ENCODE assay signal across 34 mouse cellular contexts in the genomic region with DNA sequence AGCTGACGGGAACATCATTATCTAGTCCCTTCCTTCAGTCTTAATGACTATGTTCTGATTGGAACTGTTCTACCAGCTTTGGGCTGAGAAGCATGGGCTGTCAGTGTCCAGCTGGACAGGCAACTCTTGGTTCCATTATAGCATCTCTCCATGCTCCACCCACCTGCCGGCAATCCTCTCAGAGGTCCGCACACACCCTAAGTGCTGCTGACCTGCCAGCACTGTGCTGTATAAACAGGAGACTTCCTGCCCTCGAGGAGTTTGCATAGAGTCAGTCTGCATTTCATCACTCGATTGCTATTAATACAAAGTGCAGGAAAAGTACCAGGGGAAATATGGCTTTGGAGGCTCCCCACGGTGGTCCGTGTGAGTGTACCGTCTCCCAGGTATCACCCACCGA. TPM values are rescaled to one million over a fixed set of nuclear protein-coding genes. Genes with fewer than 3 reads are reported as not detected.
DNase-seq lines count a peak whose midpoint lies in the region; ATAC-seq and TF ChIP-seq lines count a peak whose summit lies in the region.
"Had no signal": no experiment of that assay in that cellular context is flagged by ENCODE, and none has a peak within 500 bp of the region (broad histone marks: within the 10 kb centered on the region; RNA-seq: fewer than 3 reads in every experiment).

No protein-coding gene starts in this region.

- TF ChIP-seq EP300 in lung, postnatal 0 days (IDR thresholded peaks at IDR 0.05) = no peak
- TF ChIP-seq EP300 in liver, postnatal 0 days (IDR thresholded peaks at IDR 0.05; ENCODE audit: low read depth) = no peak

- H3K4me2 ChIP-seq in lung, postnatal 0 days (replicated peaks; ENCODE audit: low read depth, low read length) = no peak overlapping the region
- H3K4me2 ChIP-seq in liver, postnatal 0 days (ENCODE audit: low read depth, low read length) = no peak overlapping the region
- H3K4me2 ChIP-seq: embryonic facial prominence, embryonic 15.5 days; forebrain, embryonic 13.5 days; heart, embryonic 12.5 days; hindbrain, embryonic 15.5 days; liver, embryonic 12.5 days; lung, embryonic 15.5 days; midbrain, embryonic 15.5 days had no signal

- H3K9me3 ChIP-seq in lung, postnatal 0 days (ENCODE audit: low read length) = no peaks in the 10 kb centered on the region
- H3K9me3 ChIP-seq in embryonic facial prominence, embryonic 10.5 days = no peaks in the 10 kb centered on the region
- no peaks in the 10 kb centered on the region for H3K9me3 ChIP-seq in liver, postnatal 0 days (ENCODE audit: low read length)
- H3K9me3 ChIP-seq: embryonic facial prominence, embryonic 15.5 days; forebrain, embryonic 13.5 days; heart, embryonic 12.5 days; hindbrain, embryonic 15.5 days; liver, embryonic 12.5 days; lung, embryonic 15.5 days; midbrain, embryonic 10.5 days; midbrain, embryonic 15.5 days had no signal

- H3K27me3 ChIP-seq in lung, postnatal 0 days (replicated peaks; ENCODE audit: insufficient read depth, low read length) = peaks cover 19% of the 10 kb centered on the region; the same call in 1 of the 2 replicates
- peaks cover 62% of the 10 kb centered on the region for H3K27me3 ChIP-seq in embryonic facial prominence, embryonic 10.5 days (replicated peaks; ENCODE audit: low read depth, poor library complexity, severe bottlenecking)
- H3K27me3 ChIP-seq in liver, postnatal 0 days (ENCODE audit: insufficient read depth, low read length) = peaks cover 30% of the 10 kb centered on the region
- H3K27me3 ChIP-seq: midbrain, embryonic 15.5 days had no signal

- ATAC-seq in lung, postnatal 0 days = no peak
- no peak for ATAC-seq in liver, postnatal 0 days
- ATAC-seq: forebrain, embryonic 13.5 days; inflammation-experienced regulatory T-cells, adult 6 months; liver, embryonic 12.5 days; midbrain, embryonic 15.5 days had no signal

- H3K27ac ChIP-seq in layer of hippocampus, adult 2 months = peak overlapping the region; percentile 61; the same call in 1 of the 2 replicates
- H3K27ac ChIP-seq in lung, postnatal 0 days (ENCODE audit: low read length) = no peak overlapping the region
- H3K27ac ChIP-seq in embryonic facial prominence, embryonic 10.5 days (replicated peaks) = no peak overlapping the region
- H3K27ac ChIP-seq in liver, postnatal 0 days (ENCODE audit: low read depth) = no peak overlapping the region
- H3K27ac ChIP-seq: embryonic facial prominence, embryonic 15.5 days; forebrain, embryonic 13.5 days; liver, embryonic 12.5 days; lung, embryonic 15.5 days; midbrain, embryonic 10.5 days; midbrain, embryonic 15.5 days had no signal

- TF ChIP-seq CTCF in layer of hippocampus, adult 2 months (conservative IDR thresholded peaks at IDR 0.05) = no peak
- no peak for TF ChIP-seq CTCF in lung, postnatal 0 days (IDR thresholded peaks at IDR 0.05)
- no peak for TF ChIP-seq CTCF in liver, postnatal 0 days (IDR thresholded peaks at IDR 0.05; ENCODE audit: low read depth)

- no peaks in the 10 kb centered on the region for H3K4me1 ChIP-seq in lung, postnatal 0 days (ENCODE audit: insufficient read depth, low read depth, low read length)
- peaks cover 9% of the 10 kb centered on the region; the same call in 1 of the 2 replicates for H3K4me1 ChIP-seq in embryonic facial prominence, embryonic 10.5 days
- peaks cover 3% of the 10 kb centered on the region; the same call in 1 of the 2 replicates for H3K4me1 ChIP-seq in liver, postnatal 0 days (ENCODE audit: insufficient read depth)

- H3K36me3 ChIP-seq in lung, postnatal 0 days (ENCODE audit: insufficient read depth, low read length) = no peaks in the 10 kb centered on the region
- no peaks in the 10 kb centered on the region for H3K36me3 ChIP-seq in embryonic facial prominence, embryonic 10.5 days (replicated peaks)
- no peaks in the 10 kb centered on the region for H3K36me3 ChIP-seq in liver, postnatal 0 days (replicated peaks; ENCODE audit: insufficient read depth, low read length)
- H3K36me3 ChIP-seq: embryonic facial prominence, embryonic 15.5 days; heart, embryonic 12.5 days; hindbrain, embryonic 15.5 days; liver, embryonic 12.5 days; lung, embryonic 15.5 days; midbrain, embryonic 10.5 days; midbrain, embryonic 15.5 days had no signal

- H3K9ac ChIP-seq in lung, postnatal 0 days (replicated peaks; ENCODE audit: low read depth) = no peak overlapping the region
- H3K9ac ChIP-seq in liver, postnatal 0 days (replicated peaks) = no peak overlapping the region
- H3K9ac ChIP-seq: embryonic facial prominence, embryonic 15.5 days; forebrain, embryonic 13.5 days; heart, embryonic 12.5 days; hindbrain, embryonic 15.5 days; liver, embryonic 12.5 days; lung, embryonic 15.5 days; midbrain, embryonic 15.5 days had no signal

- 37% methylated on average over 9 of the region's 9 CpGs for WGBS in lung, postnatal 0 days
- WGBS in embryonic facial prominence, embryonic 10.5 days = 80% methylated on average over 9 of the region's 9 CpGs
- WGBS in liver, postnatal 0 days (ENCODE audit: insufficient replicate concordance) = 60% methylated on average over 9 of the region's 9 CpGs

- no peak overlapping the region for H3K4me3 ChIP-seq in layer of hippocampus, adult 2 months
- H3K4me3 ChIP-seq in lung, postnatal 0 days (ENCODE audit: low read depth, low read length) = no peak overlapping the region
- no peak overlapping the region for H3K4me3 ChIP-seq in embryonic facial prominence, embryonic 10.5 days
- H3K4me3 ChIP-seq in liver, postnatal 0 days (ENCODE audit: low read depth, low read length) = no peak overlapping the region
- H3K4me3 ChIP-seq: embryonic facial prominence, embryonic 15.5 days; forebrain, embryonic 13.5 days; heart, embryonic 12.5 days; hindbrain, embryonic 15.5 days; liver, embryonic 12.5 days; lung, embryonic 15.5 days; midbrain, embryonic 10.5 days; midbrain, embryonic 15.5 days had no signal

- DNase-seq in layer of hippocampus, adult 2 months (ENCODE audit: low spot score in 2 of 2) = no peak
- DNase-seq in layer of hippocampus, adult 9-11 months = no peak
- peak; percentile 29 for DNase-seq in lung, postnatal 0 days (ENCODE audit: low spot score)
- DNase-seq in lung, postnatal 10 days = no peak
- DNase-seq in embryonic facial prominence, embryonic 10.5 days (ENCODE audit: low spot score) = peak; percentile 5
- DNase-seq in lung, postnatal 36 days = peak; percentile 58
- no peak for DNase-seq in liver, postnatal 0 days
- DNase-seq: adrenal gland, postnatal 25 days; B cell, adult 2 months; cerebellum, adult 11-12 months; cerebellum, postnatal 10 days; gastrocnemius, postnatal 14 days; kidney, adult 2 months; kidney, postnatal 36 days; layer of hippocampus, postnatal 36 days; thymus, postnatal 14 days had no signal

RNA-seq across cellular contexts. Expression of a gene that starts 4.3 kb away (rescaled TPM):
- total RNA-seq in layer of hippocampus, adult 2 months (2021) = 100 to 1,000 TPM; 154 to 155 TPM
- polyA plus RNA-seq in lung, postnatal 0 days (2015; fragmentation: Nextera tagmentation; extraction: Ambion mirVana) = 0.29 and 0.31 TPM in 2 replicates
- polyA plus RNA-seq in embryonic facial prominence, embryonic 10.5 days (2016; fragmentation: Nextera tagmentation; extraction: Ambion mirVana) = 0.44 and 1.2 TPM in 2 replicates
- polyA plus RNA-seq in liver, postnatal 0 days (2015; fragmentation: Nextera tagmentation; extraction: Ambion mirVana) = 0.11 and 0.12 TPM in 2 replicates
- total RNA-seq: hematopoietic stem cell, adult 5-6 weeks had no signal
- polyA plus RNA-seq: inflammation-experienced regulatory T-cells, adult 6 months had no signal

RNA-seq across cellular contexts. Expression of a gene that starts 28.9 kb away (rescaled TPM):
- 100 to 1,000 TPM; 187 to 211 TPM for total RNA-seq in layer of hippocampus, adult 2 months (2021)
- 5.7 and 6.2 TPM in 2 replicates for polyA plus RNA-seq in lung, postnatal 0 days (2015; fragmentation: Nextera tagmentation; extraction: Ambion mirVana)
- polyA plus RNA-seq in embryonic facial prominence, embryonic 10.5 days (2016; fragmentation: Nextera tagmentation; extraction: Ambion mirVana) = 10.3 and 10.9 TPM in 2 replicates
- polyA plus RNA-seq in liver, postnatal 0 days (2015; fragmentation: Nextera tagmentation; extraction: Ambion mirVana) = 0.73 and 1.0 TPM in 2 replicates

RNA-seq across cellular contexts. Expression of a gene that starts 46.7 kb away (rescaled TPM):
- under 1 TPM; 0.42 to 0.51 TPM for total RNA-seq in layer of hippocampus, adult 2 months (2021)
- polyA plus RNA-seq in lung, postnatal 0 days (2015; fragmentation: Nextera tagmentation; extraction: Ambion mirVana) = not detected in 2 replicates
- polyA plus RNA-seq in embryonic facial prominence, embryonic 10.5 days (2016; fragmentation: Nextera tagmentation; extraction: Ambion mirVana) = 0.15 and 0.25 TPM in 2 replicates
- 0.22 and 0.39 TPM in 2 replicates for polyA plus RNA-seq in liver, postnatal 0 days (2015; fragmentation: Nextera tagmentation; extraction: Ambion mirVana)
- total RNA-seq: adrenal gland, postnatal 25 days; common myeloid progenitor, adult 5-6 weeks; granulocyte monocyte progenitor cell, adult 5-6 weeks; hematopoietic stem cell, adult 5-6 weeks; megakaryocyte progenitor cell, adult 5-6 weeks had no signal
- polyA plus RNA-seq: inflammation-experienced regulatory T-cells, adult 6 months; kidney, adult 2 months; limb, embryonic 14.5 days; small intestine, adult 2 months had no signal

RNA-seq across cellular contexts. Expression of a gene that starts 48.7 kb away (rescaled TPM):
- not detected for total RNA-seq in layer of hippocampus, adult 2 months (2021)
- 0.30 TPM in 1 of 2 replicates, not detected in the other for polyA plus RNA-seq in lung, postnatal 0 days (2015; fragmentation: Nextera tagmentation; extraction: Ambion mirVana)
- 0.54 and 0.76 TPM in 2 replicates for polyA plus RNA-seq in embryonic facial prominence, embryonic 10.5 days (2016; fragmentation: Nextera tagmentation; extraction: Ambion mirVana)
- 0.17 TPM in 1 of 2 replicates, not detected in the other for polyA plus RNA-seq in liver, postnatal 0 days (2015; fragmentation: Nextera tagmentation; extraction: Ambion mirVana)
- total RNA-seq: adrenal gland, adult 18-20 months; adrenal gland, postnatal 25 days; gastrocnemius, postnatal 14 days; hematopoietic stem cell, adult 5-6 weeks; layer of hippocampus, adult 8-10 months; layer of hippocampus, postnatal 36 days; left cerebral cortex, postnatal 25 days had no signal
- polyA plus RNA-seq: kidney, adult 2 months; small intestine, adult 2 months had no signal

Comparison
In these comparisons a context has a peak if more than half of its experiments do, and no peak if none do; other contexts are left out.
1. DNase-seq: peak in lung, postnatal 0 days (single experiment), embryonic facial prominence, embryonic 10.5 days (single experiment) and lung, postnatal 36 days (single experiment); none in layer of hippocampus, adult 2 months (0 of 2), layer of hippocampus, adult 9-11 months (single experiment), lung, postnatal 10 days (single experiment) and liver, postnatal 0 days (single experiment).